Comparison of ENCODE assay signal across 21 mouse cellular contexts in genomic region chr5:115872956-115873355, GRCm38 (mm10).
"Had no signal": no experiment of that assay in that cellular context is flagged by ENCODE, and none has a peak within 500 bp of the region (broad histone marks: within the 10 kb centered on the region; RNA-seq: fewer than 3 reads in every experiment).

No protein-coding gene starts in this region.

- H3K9me3 ChIP-seq: lung, embryonic 15.5 days; megakaryocyte, embryonic 14.5 days; neural tube, embryonic 13.5 days; neural tube, embryonic 15.5 days had no signal

- H3K4me2 ChIP-seq: lung, embryonic 15.5 days; midbrain, embryonic 11.5 days; neural tube, embryonic 13.5 days; neural tube, embryonic 15.5 days had no signal

- H3K4me3 ChIP-seq: lung, embryonic 15.5 days; megakaryocyte, embryonic 14.5 days; myocyte; neural tube, embryonic 13.5 days; neural tube, embryonic 15.5 days had no signal

- H3K27me3 ChIP-seq: lung, embryonic 15.5 days; megakaryocyte, embryonic 14.5 days; neural tube, embryonic 13.5 days; neural tube, embryonic 15.5 days had no signal

- H3K27ac ChIP-seq: lung, embryonic 15.5 days; macrophage; neural tube, embryonic 13.5 days; neural tube, embryonic 15.5 days had no signal

- ATAC-seq: midbrain, embryonic 16.5 days had no signal

- H3K36me3 ChIP-seq: neural tube, embryonic 13.5 days; neural tube, embryonic 15.5 days had no signal

- H3K9ac ChIP-seq: liver, postnatal 0 days; lung, embryonic 15.5 days; neural tube, embryonic 13.5 days; neural tube, embryonic 15.5 days had no signal

- H3K4me1 ChIP-seq: lung, embryonic 15.5 days; megakaryocyte, embryonic 14.5 days; neural tube, embryonic 15.5 days had no signal

- DNase-seq: liver, postnatal 0 days; lung, adult 2 months; lung, postnatal 14 days; lung, postnatal 36 days; midbrain, embryonic 14.5 days; retina, postnatal 1 day; right cerebral cortex, adult 18-20 months; right cerebral cortex, postnatal 25 days; right cerebral cortex, postnatal 4 days; spleen, adult 18-20 months; thymus, adult 18-20 months; thymus, postnatal 14 days; thymus, postnatal 4 days had no signal
